Comparison of ENCODE assay signal across 8 mouse cellular contexts in the genomic region with DNA sequence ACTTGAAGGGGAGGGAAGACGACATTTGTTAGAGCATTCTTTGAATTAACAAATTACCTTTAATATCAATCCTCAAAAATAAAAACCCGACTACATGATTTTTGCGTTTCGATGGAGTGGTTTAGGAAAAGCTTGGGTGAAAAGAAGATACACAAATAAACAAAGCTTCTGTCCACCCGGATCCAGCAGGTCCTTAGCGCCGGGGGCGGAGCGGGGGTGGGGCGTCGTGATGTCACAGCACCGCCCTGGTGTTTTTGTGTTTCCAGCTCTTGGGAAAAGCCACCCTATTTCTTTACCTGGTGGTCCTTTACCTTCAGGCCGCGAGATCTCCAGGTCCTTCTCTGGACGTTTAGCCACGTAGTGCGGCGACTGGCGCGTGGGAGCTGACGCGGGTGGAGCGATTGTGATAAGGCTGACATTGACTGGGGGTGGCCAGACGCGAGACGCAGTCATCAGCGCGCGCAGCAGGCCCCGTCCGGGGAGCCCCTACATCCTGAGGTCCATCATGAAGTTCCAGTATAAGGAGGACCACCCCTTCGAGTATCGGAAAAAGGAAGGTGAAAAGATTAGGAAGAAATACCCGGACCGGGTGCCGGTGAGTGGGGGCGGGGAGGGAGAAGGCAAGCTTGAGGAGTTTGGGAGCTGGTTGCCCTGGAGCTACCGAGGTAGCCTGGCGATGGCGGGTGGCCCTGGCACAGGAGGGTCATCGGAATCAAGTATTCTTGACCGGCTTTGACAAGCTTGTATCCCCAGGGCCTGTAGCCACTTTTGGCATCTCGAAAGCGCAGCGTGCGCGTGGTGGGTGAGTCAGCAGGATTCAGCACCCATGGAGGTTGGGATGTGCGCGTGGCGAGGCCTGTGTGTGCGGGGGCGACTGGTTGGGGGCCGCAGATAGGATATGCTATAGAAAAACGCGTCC. TPM values are rescaled to one million over a fixed set of nuclear protein-coding genes. Genes with fewer than 3 reads are reported as not detected.
A peak's percentile ranks its signal among the peaks of the same experiment; 100 is the strongest.
DNase-seq lines count a peak whose midpoint lies in the region; ATAC-seq and TF ChIP-seq lines count a peak whose summit lies in the region.

A gene (plus strand): TSS at position 219 of the 919 bp plus-strand sequence.

- peak within 1 kb of the TSS; percentile 94 for H3K4me3 ChIP-seq in bone marrow, adult 2 months (replicated peaks; ENCODE audit: control insufficient read depth, low read depth, low read length)
- H3K4me3 ChIP-seq in embryonic facial prominence, embryonic 15.5 days (replicated peaks), result peak within 1 kb of the TSS; percentile 80
- peak within 1 kb of the TSS; percentile 73 for H3K4me3 ChIP-seq in limb, embryonic 12.5 days (replicated peaks)
- H3K4me3 ChIP-seq in midbrain, embryonic 14.5 days (replicated peaks; ENCODE audit: low read depth, low read length), result peak within 1 kb of the TSS; percentile 84
- peak within 1 kb of the TSS; percentile 80 for H3K4me3 ChIP-seq in spleen, adult 2 months (ENCODE audit: extremely low read depth, insufficient read depth, insufficient read length)

- TF ChIP-seq POLR2A in bone marrow, adult 2 months (IDR thresholded peaks at IDR 0.05; ENCODE audit: borderline replicate concordance, control insufficient read depth, low read depth, low read length), result peak; percentile 31; the same call in 1 of the 2 replicates
- TF ChIP-seq POLR2A in spleen, adult 2 months (IDR thresholded peaks at IDR 0.05; ENCODE audit: low read depth, low read length), result no peak

- H3K9me3 ChIP-seq in embryonic facial prominence, embryonic 15.5 days (replicated peaks), result no peaks in the 10 kb centered on the region
- H3K9me3 ChIP-seq in limb, embryonic 12.5 days, result no peaks in the 10 kb centered on the region
- no peaks in the 10 kb centered on the region for H3K9me3 ChIP-seq in midbrain, embryonic 14.5 days (ENCODE audit: control insufficient read depth, low read length)

- peak; percentile 66 for ATAC-seq in embryonic facial prominence, embryonic 15.5 days (ENCODE audit: insufficient number of reproducible peaks, low FRiP score, low TSS enrichment, low read depth)
- ATAC-seq in limb, embryonic 12.5 days (ENCODE audit: insufficient number of reproducible peaks, insufficient read depth, low FRiP score, low TSS enrichment, low read depth), result peak; percentile 78
- peak; percentile 86 for ATAC-seq in midbrain, embryonic 14.5 days (ENCODE audit: low FRiP score, low TSS enrichment)

- H3K4me2 ChIP-seq in embryonic facial prominence, embryonic 15.5 days (replicated peaks), result peak within 1 kb of the TSS; percentile 70
- H3K4me2 ChIP-seq in limb, embryonic 12.5 days, result peak within 1 kb of the TSS; percentile 78
- H3K4me2 ChIP-seq in midbrain, embryonic 14.5 days (ENCODE audit: low read length), result peak within 1 kb of the TSS; percentile 80

- WGBS in bone marrow, adult 2 months, result under 1% methylated on average over 55 of the region's 55 CpGs
- under 1% methylated on average over 55 of the region's 55 CpGs for WGBS in embryonic facial prominence, embryonic 15.5 days
- WGBS in limb, embryonic 12.5 days, result under 1% methylated on average over 55 of the region's 55 CpGs
- WGBS in midbrain, embryonic 14.5 days, result under 1% methylated on average over 55 of the region's 55 CpGs
- WGBS in spleen, adult 2 months, result under 1% methylated on average over 55 of the region's 55 CpGs

- H3K4me1 ChIP-seq in bone marrow, adult 2 months (ENCODE audit: control insufficient read depth, insufficient read depth, low read length), result peaks cover 2% of the 10 kb centered on the region; the same call in 1 of the 2 replicates
- H3K4me1 ChIP-seq in embryonic facial prominence, embryonic 15.5 days, result peaks cover 20% of the 10 kb centered on the region
- peaks cover 17% of the 10 kb centered on the region for H3K4me1 ChIP-seq in limb, embryonic 12.5 days (replicated peaks)
- H3K4me1 ChIP-seq in midbrain, embryonic 14.5 days (ENCODE audit: control insufficient read depth, insufficient read depth, low read length), result peaks cover 21% of the 10 kb centered on the region
- H3K4me1 ChIP-seq in spleen, adult 2 months (ENCODE audit: control insufficient read depth, insufficient read depth, insufficient read length), result no peaks in the 10 kb centered on the region

- H3K36me3 ChIP-seq in embryonic facial prominence, embryonic 15.5 days, result no peaks in the 10 kb centered on the region
- peaks cover 10% of the 10 kb centered on the region for H3K36me3 ChIP-seq in limb, embryonic 12.5 days
- peaks cover 10% of the 10 kb centered on the region for H3K36me3 ChIP-seq in midbrain, embryonic 14.5 days (ENCODE audit: control insufficient read depth, insufficient read depth, low read length)
- no peaks in the 10 kb centered on the region for H3K36me3 ChIP-seq in spleen, adult 2 months (ENCODE audit: control insufficient read depth, insufficient read depth, low read length)

- H3K27me3 ChIP-seq in embryonic facial prominence, embryonic 15.5 days, result no peaks in the 10 kb centered on the region
- H3K27me3 ChIP-seq in limb, embryonic 12.5 days, result no peaks in the 10 kb centered on the region
- H3K27me3 ChIP-seq in midbrain, embryonic 14.5 days (ENCODE audit: control insufficient read depth, insufficient read depth, low read length), result no peaks in the 10 kb centered on the region
- no peaks in the 10 kb centered on the region for H3K27me3 ChIP-seq in spleen, adult 2 months (ENCODE audit: control insufficient read depth, insufficient read depth, low read length)

- TF ChIP-seq CTCF in bone marrow, adult 2 months (IDR thresholded peaks at IDR 0.05; ENCODE audit: control insufficient read depth, insufficient read depth, low read length), result no peak
- TF ChIP-seq CTCF in spleen, adult 2 months (IDR thresholded peaks at IDR 0.05; ENCODE audit: extremely low read depth, insufficient read depth, insufficient read length, insufficient replicate concordance), result no peak

- peak within 1 kb of the TSS; percentile 44 for H3K27ac ChIP-seq in bone marrow, adult 2 months (ENCODE audit: control insufficient read depth, insufficient read depth, low read depth, low read length, poor library complexity)
- H3K27ac ChIP-seq in embryonic facial prominence, embryonic 15.5 days (replicated peaks), result peak within 1 kb of the TSS; percentile 58
- H3K27ac ChIP-seq in limb, embryonic 12.5 days, result peak within 1 kb of the TSS; percentile 69
- H3K27ac ChIP-seq in midbrain, embryonic 14.5 days (replicated peaks; ENCODE audit: low read depth, low read length), result peak within 1 kb of the TSS; percentile 92
- H3K27ac ChIP-seq in spleen, adult 2 months (ENCODE audit: insufficient read depth, low read length), result peak within 1 kb of the TSS; percentile 34; the same call in 1 of the 2 replicates

- DNase-seq in A20 (ENCODE audit: low read depth, low spot score), result peak; percentile 87
- peak; percentile 89 for DNase-seq in heart, adult 8-10 months (ENCODE audit: low spot score)
- DNase-seq in kidney, adult 8-10 months, result peak; percentile 92 to 93
- peak; percentile 91 for DNase-seq in midbrain, embryonic 14.5 days
- peak in 1 of 2 experiments; percentile 46 for DNase-seq in spleen, adult 2 months (ENCODE audit: low read depth in 1 of 2, low spot score in 2 of 2)

- H3K9ac ChIP-seq in embryonic facial prominence, embryonic 15.5 days, result peak within 1 kb of the TSS; percentile 63
- H3K9ac ChIP-seq in limb, embryonic 12.5 days (replicated peaks), result peak within 1 kb of the TSS; percentile 75
- H3K9ac ChIP-seq in midbrain, embryonic 14.5 days (replicated peaks; ENCODE audit: low read length), result peak within 1 kb of the TSS; percentile 88

RNA-seq across cellular contexts. Expression of the gene that starts here (rescaled TPM):
- 31.0 and 44.3 TPM in 2 replicates for polyA plus RNA-seq in bone marrow, adult 2 months (2011; ENCODE audit: insufficient read depth, insufficient read length, low replicate concordance, missing spikeins)
- 53.2 and 54.4 TPM in 2 replicates for polyA plus RNA-seq in embryonic facial prominence, embryonic 15.5 days (2015; fragmentation: Nextera tagmentation; extraction: Ambion mirVana)
- 100 to 1,000 TPM; 118 to 204 (median 178) TPM for total RNA-seq in heart, adult 8-10 months (2022)
- polyA plus RNA-seq in limb, embryonic 12.5 days (2016; fragmentation: Nextera tagmentation; extraction: Ambion mirVana), result 46.4 and 46.6 TPM in 2 replicates
- polyA plus RNA-seq in midbrain, embryonic 14.5 days (2014; fragmentation: Nextera tagmentation; extraction: Ambion mirVana), result 72.0 and 102 TPM in 2 replicates
- polyA plus RNA-seq in spleen, adult 2 months (2012; rRNA removed), result 17.6 and 19.9 TPM in 2 replicates

Comparison
In these comparisons a context has a peak if more than half of its experiments do, and no peak if none do; other contexts are left out.
1. H3K27ac ChIP-seq: peak in every context shown above with its lines; median percentile 92 in midbrain, embryonic 14.5 days; 69 in limb, embryonic 12.5 days; 58 in embryonic facial prominence, embryonic 15.5 days; 44 in bone marrow, adult 2 months; 34 in spleen, adult 2 months.